Mouse (Mus musculus) MEL (cell line): ENCODE data around the gene Sdc1. TPM values are rescaled to one million over a fixed set of nuclear protein-coding genes. Genes with fewer than 3 reads are reported as not detected.

Source experiments
- DNase-seq: peaks from one replicate; pipeline ENCODE4 v3.0.0; 2011; ENCODE audit warnings: low read depth, low spot score
- H3K27ac ChIP-seq: 2 replicates; pipeline ENCODE4 v1.5.1; 2012; ENCODE audit warnings: low read depth, mild to moderate bottlenecking, control low read depth, low read length, moderate library complexity; ENCODE audit not compliant: control insufficient read depth
- H3K27me3 ChIP-seq, 2 experiments: fragments of 150-350 bp in 1 of 2; sonication (generic) in 1 of 2; 2 replicates each; pipeline ENCODE4 v1.6.1; 2012; ENCODE audit warnings: low read length in 2 of 2, mild to moderate bottlenecking in 2 of 2, improper control_type of control experiment in 1 of 2, moderate library complexity in 1 of 2; ENCODE audit not compliant: insufficient read depth in 2 of 2, control insufficient read depth in 1 of 2
- H3K36me3 ChIP-seq, 2 experiments: 2 replicates each; pipeline ENCODE4 v1.6.1; 2012 to 2014; ENCODE audit warnings: low read length in 2 of 2, improper control_type of control experiment in 1 of 2, inconsistent platforms in 1 of 2, mild to moderate bottlenecking in 1 of 2; ENCODE audit not compliant: insufficient read depth in 2 of 2, control insufficient read depth in 1 of 2
- H3K4me1 ChIP-seq, 2 experiments: fragments of 150-350 bp in 1 of 2; sonication (generic) in 1 of 2; 2 replicates each; pipeline ENCODE4 v1.6.1; 2012; ENCODE audit warnings: low read length in 2 of 2, improper control_type of control experiment in 1 of 2, mild to moderate bottlenecking in 1 of 2; ENCODE audit not compliant: insufficient read depth in 2 of 2, control insufficient read depth in 1 of 2
- H3K4me3 ChIP-seq, 2 experiments: fragments of 150-350 bp in 1 of 2; sonication (generic) in 1 of 2; 2 replicates each; pipeline ENCODE4 v1.5.1; 2012; ENCODE audit warnings: low read depth in 2 of 2, low read length in 2 of 2, mild to moderate bottlenecking in 2 of 2, moderate library complexity in 2 of 2, control low read depth in 1 of 2, improper control_type of control experiment in 1 of 2; ENCODE audit not compliant: control insufficient read depth in 1 of 2, insufficient read depth in 1 of 2
- H3K79me2 ChIP-seq: 2 replicates; pipeline ENCODE4 v1.6.1; 2012; ENCODE audit warnings: mild to moderate bottlenecking, low read length, moderate library complexity; ENCODE audit not compliant: control insufficient read depth, poor library complexity, insufficient read depth
- H3K9ac ChIP-seq: 2 replicates; pipeline ENCODE4 v1.6.1; 2012; ENCODE audit warnings: low read depth, mild to moderate bottlenecking, control low read depth, low read length, moderate library complexity; ENCODE audit not compliant: control insufficient read depth, poor library complexity, severe bottlenecking
- H3K9me3 ChIP-seq: fragments of 150-350 bp; sonication (generic); replicated peaks from 2 replicates; pipeline ENCODE4 v1.6.1; 2012; ENCODE audit warnings: mild to moderate bottlenecking, low read length, improper control_type of control experiment, moderate library complexity; ENCODE audit not compliant: insufficient read depth
- BHLHE40 ChIP-seq: IDR thresholded peaks from 2 replicates; pipeline ENCODE4 v1.6.1; 2012; ENCODE audit warnings: low read depth, mild to moderate bottlenecking, inconsistent platforms, low read length, improper control_type of control experiment, borderline replicate concordance
- CHD1 ChIP-seq: IDR thresholded peaks from 2 replicates; pipeline ENCODE4 v1.6.1; 2012; ENCODE audit warnings: low read depth, mild to moderate bottlenecking, inconsistent platforms, low read length, improper control_type of control experiment
- CHD2 ChIP-seq: IDR thresholded peaks from 2 replicates; pipeline ENCODE4 v1.6.1; 2011; ENCODE audit warnings: low read length, improper control_type of control experiment
- ELF1 ChIP-seq: IDR thresholded peaks from 2 replicates; pipeline ENCODE4 v1.6.1; 2014; ENCODE audit warnings: low read depth, mild to moderate bottlenecking, inconsistent platforms, low read length, improper control_type of control experiment, moderate library complexity
- GABPA ChIP-seq: IDR thresholded peaks from 2 replicates; pipeline ENCODE4 v1.6.1; 2012; ENCODE audit warnings: low read depth, mild to moderate bottlenecking, inconsistent platforms, low read length, improper control_type of control experiment, moderate library complexity
- GATA1 ChIP-seq: IDR thresholded peaks from 2 replicates; pipeline ENCODE4 v1.6.1; 2011; ENCODE audit warnings: low read depth, low read length, improper control_type of control experiment
- HCFC1 ChIP-seq: IDR thresholded peaks from 2 replicates; pipeline ENCODE4 v1.6.1; 2012; ENCODE audit warnings: low read depth, mild to moderate bottlenecking, inconsistent platforms, low read length, improper control_type of control experiment, moderate library complexity
- MAFK ChIP-seq: IDR thresholded peaks from 2 replicates; pipeline ENCODE4 v1.6.1; 2011; ENCODE audit warnings: low read depth, mild to moderate bottlenecking, low read length, improper control_type of control experiment, borderline replicate concordance
- MAX ChIP-seq: IDR thresholded peaks from 2 replicates; pipeline ENCODE4 v1.6.1; 2011; ENCODE audit warnings: low read length, improper control_type of control experiment
- MAZ ChIP-seq: IDR thresholded peaks from 2 replicates; pipeline ENCODE4 v1.6.1; 2012; ENCODE audit warnings: low read depth, mild to moderate bottlenecking, inconsistent platforms, low read length, improper control_type of control experiment
- MEF2A ChIP-seq: IDR thresholded peaks from 2 replicates; pipeline ENCODE4 v1.6.1; 2014; ENCODE audit warnings: low read depth, mild to moderate bottlenecking, inconsistent platforms, low read length, improper control_type of control experiment; ENCODE audit not compliant: poor library complexity, insufficient replicate concordance, severe bottlenecking; ENCODE audit errors: extremely low read depth
- MXI1 ChIP-seq: IDR thresholded peaks from 2 replicates; pipeline ENCODE4 v1.6.1; 2011; ENCODE audit warnings: mild to moderate bottlenecking, low read depth, low read length, improper control_type of control experiment
- MYC ChIP-seq: IDR thresholded peaks from 2 replicates; pipeline ENCODE4 v1.6.1; 2011; ENCODE audit warnings: low read depth, mild to moderate bottlenecking, low read length, improper control_type of control experiment, moderate library complexity
- NELFE ChIP-seq: IDR thresholded peaks from 2 replicates; pipeline ENCODE4 v1.6.1; 2011; ENCODE audit warnings: low read depth, low read length, improper control_type of control experiment
- NRF1 ChIP-seq: IDR thresholded peaks from 2 replicates; pipeline ENCODE4 v1.6.1; 2014; ENCODE audit warnings: low read depth, mild to moderate bottlenecking, inconsistent platforms, low read length, improper control_type of control experiment, moderate library complexity; ENCODE audit not compliant: poor library complexity, insufficient read depth, severe bottlenecking
- POLR2AphosphoS2 ChIP-seq: IDR thresholded peaks from 2 replicates; pipeline ENCODE4 v1.6.1; 2011; ENCODE audit warnings: low read length, improper control_type of control experiment
- POLR2AphosphoS5 ChIP-seq: IDR thresholded peaks from 2 replicates; pipeline ENCODE4 v1.6.1; 2012; ENCODE audit warnings: low read depth, borderline replicate concordance, mild to moderate bottlenecking, inconsistent platforms, low read length, moderate library complexity, mixed read lengths
- RAD21 ChIP-seq: IDR thresholded peaks from 2 replicates; pipeline ENCODE4 v1.6.1; 2011; ENCODE audit warnings: mild to moderate bottlenecking, low read depth, low read length, improper control_type of control experiment
- RCOR1 ChIP-seq: IDR thresholded peaks from 2 replicates; pipeline ENCODE4 v1.6.1; 2012; ENCODE audit warnings: low read depth, mild to moderate bottlenecking, inconsistent platforms, low read length, improper control_type of control experiment
- SMC3 ChIP-seq: IDR thresholded peaks from 2 replicates; pipeline ENCODE4 v1.6.1; 2011; ENCODE audit warnings: low read depth, low read length, improper control_type of control experiment
- TAL1 ChIP-seq: IDR thresholded peaks from 2 replicates; pipeline ENCODE4 v1.6.1; 2012; ENCODE audit warnings: mild to moderate bottlenecking, inconsistent platforms, low read length, moderate library complexity, mixed read lengths
- USF1 ChIP-seq: IDR thresholded peaks from 2 replicates; pipeline ENCODE4 v1.6.1; 2014; ENCODE audit warnings: low read depth, mild to moderate bottlenecking, inconsistent platforms, low read length, improper control_type of control experiment, moderate library complexity
- USF2 ChIP-seq, 2 experiments: IDR thresholded peaks; 2 replicates each; pipeline ENCODE4 v1.6.1; 2011 to 2012; ENCODE audit warnings: improper control_type of control experiment in 2 of 2, low read length in 2 of 2, borderline replicate concordance in 1 of 2, inconsistent platforms in 1 of 2, low read depth in 1 of 2, mild to moderate bottlenecking in 1 of 2; ENCODE audit not compliant: insufficient read depth in 1 of 2
- ZKSCAN1 ChIP-seq: IDR thresholded peaks from 2 replicates; pipeline ENCODE4 v1.6.1; 2012; ENCODE audit warnings: low read depth, mild to moderate bottlenecking, inconsistent platforms, low read length, improper control_type of control experiment, moderate library complexity
- polyA plus RNA-seq, 2 experiments: library from polyadenylated mRNA; stranded (reverse) in 1 of 2; unstranded in 1 of 2; fragments of >175 nt in 1 of 2; fragments of >200 nt in 1 of 2; gene quantifications; 2 replicates each; pipeline versions ENCODE4 v1.2.1 to v1.2.4; 2012; ENCODE audit warnings: low replicate concordance in 2 of 2, low read depth in 1 of 2; ENCODE audit not compliant: insufficient read length in 2 of 2, insufficient read depth in 1 of 2, missing spikeins in 1 of 2
- total RNA-seq: library from RNA; depleted of rRNA; stranded (reverse); fragments of 300-350 nt; gene quantifications from 2 replicates; pipeline ENCODE4 v1.2.3, GENCODE M21; 2012

Sdc1 gene
- total and polyA plus RNA-seq, 3 experiments: 32.3 to 33.6 TPM; not detected in 1

GRCm38 (mm10) chr12:8827014-8827715, 56.0 kb downstream of the Sdc1 start:
- H3K79me2 ChIP-seq: no peaks in the 10 kb centered on the region
- H3K27ac ChIP-seq: no peak overlapping the region
- no peak for DNase-seq
- no peaks in the 10 kb centered on the region for H3K9me3 ChIP-seq
- no peak overlapping the region for H3K4me3 ChIP-seq
- TF ChIP-seq MEF2A (no peak), MXI1 (no peak), RAD21 (no peak), GATA1 (no peak), HCFC1 (no peak), GABPA (no peak), CHD2 (no peak), USF1 (no peak), RCOR1 (no peak), BHLHE40 (no peak), MYC (no peak), MAX (no peak), MAZ (no peak), MAFK (no peak), NELFE (no peak), ELF1 (no peak)
- H3K36me3 ChIP-seq: no peaks in the 10 kb centered on the region
- no peak overlapping the region for H3K9ac ChIP-seq
- H3K27me3 ChIP-seq: no peaks in the 10 kb centered on the region; a peak in 1 of 4 replicates
- no peaks in the 10 kb centered on the region for H3K4me1 ChIP-seq

GRCm38 (mm10) chr12:8829032-8829660, 58.0 kb downstream of the Sdc1 start:
- no peaks in the 10 kb centered on the region for H3K4me1 ChIP-seq
- no peaks in the 10 kb centered on the region for H3K79me2 ChIP-seq
- no peak overlapping the region for H3K9ac ChIP-seq
- no peaks in the 10 kb centered on the region for H3K36me3 ChIP-seq
- DNase-seq: no peak
- H3K27ac ChIP-seq: no peak overlapping the region
- no peaks in the 10 kb centered on the region; a peak in 1 of 4 replicates for H3K27me3 ChIP-seq
- no peaks in the 10 kb centered on the region for H3K9me3 ChIP-seq
- no peak for TF ChIP-seq CHD1
- no peak for TF ChIP-seq GABPA
- no peak for TF ChIP-seq ELF1
- no peak for TF ChIP-seq TAL1
- no peak for TF ChIP-seq POLR2AphosphoS2
- TF ChIP-seq CHD2: no peak
- no peak for TF ChIP-seq NRF1
- no peak for TF ChIP-seq BHLHE40
- no peak for TF ChIP-seq SMC3
- TF ChIP-seq POLR2AphosphoS5: no peak
- no peak for TF ChIP-seq ZKSCAN1
- TF ChIP-seq USF2 (IDR thresholded peaks at IDR 0.05; ENCODE audit: borderline replicate concordance in 1 of 2, insufficient read depth in 1 of 2, low read depth in 1 of 2, low read length in 2 of 2): no peak
- no peak overlapping the region for H3K4me3 ChIP-seq
